Mouse (Mus musculus): ENCODE measurements at regions not wholly inside any gene's neighbourhood (a gene's known extent, or its start where the extent isn't known, plus 50 kb on each side); places are given as distances from the start of the nearest gene placed in this dataset.

DNA sequence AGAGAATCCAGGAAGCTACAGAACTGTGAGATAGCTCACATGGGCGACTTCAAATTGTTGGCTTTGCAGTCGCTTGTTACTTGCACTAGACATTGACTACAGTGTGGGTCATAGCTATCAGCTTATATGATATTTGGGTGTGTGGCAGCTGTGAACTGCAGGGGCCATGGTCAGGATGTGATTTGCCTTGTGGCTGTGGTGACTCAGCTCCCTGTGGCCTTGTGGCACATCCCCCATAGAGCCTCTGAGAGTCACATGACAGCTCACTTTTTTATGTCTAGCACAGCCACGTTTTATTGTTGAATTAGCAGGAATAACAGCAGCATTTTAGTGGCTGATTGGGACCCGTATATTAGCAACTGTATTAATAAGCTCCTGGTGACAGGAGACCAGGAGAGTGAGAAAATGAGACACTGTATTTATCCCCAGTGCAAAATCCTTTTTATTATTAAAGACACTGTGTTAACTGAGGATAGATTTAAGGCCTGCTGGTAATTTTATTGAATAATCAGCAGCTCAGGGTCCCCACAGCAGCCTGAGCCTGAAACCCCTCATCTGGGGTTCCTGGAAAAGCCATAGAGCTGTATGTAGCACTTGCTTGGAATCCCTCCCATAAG, 141.7 kb downstream of the 9530068E07Rik start:
- DNase-seq (ENCODE audit: extremely low read depth, low read depth, low spot score) = no peak

DNA sequence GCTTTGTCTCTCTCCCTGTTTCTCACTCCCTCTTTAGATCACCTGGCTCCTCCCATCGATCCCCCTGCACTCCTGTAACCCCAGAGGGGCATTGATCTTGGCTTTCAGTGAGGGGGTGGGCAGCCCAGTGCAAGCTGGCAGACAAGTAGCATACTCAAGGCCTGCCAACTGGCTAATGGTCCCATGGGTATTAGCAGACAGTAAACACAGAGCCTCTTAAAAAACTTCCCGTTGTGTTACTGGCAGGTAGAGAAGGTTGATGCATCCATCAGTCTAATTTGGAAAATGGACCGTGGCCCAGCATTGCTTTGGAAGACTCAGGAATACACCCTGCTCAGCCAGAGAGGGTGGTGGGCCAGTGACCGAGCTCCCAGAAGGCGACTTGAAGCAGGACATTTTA, 145.0 kb downstream of the 9530068E07Rik start:
- DNase-seq (ENCODE audit: extremely low read depth, low read depth, low spot score) = no peak

DNA sequence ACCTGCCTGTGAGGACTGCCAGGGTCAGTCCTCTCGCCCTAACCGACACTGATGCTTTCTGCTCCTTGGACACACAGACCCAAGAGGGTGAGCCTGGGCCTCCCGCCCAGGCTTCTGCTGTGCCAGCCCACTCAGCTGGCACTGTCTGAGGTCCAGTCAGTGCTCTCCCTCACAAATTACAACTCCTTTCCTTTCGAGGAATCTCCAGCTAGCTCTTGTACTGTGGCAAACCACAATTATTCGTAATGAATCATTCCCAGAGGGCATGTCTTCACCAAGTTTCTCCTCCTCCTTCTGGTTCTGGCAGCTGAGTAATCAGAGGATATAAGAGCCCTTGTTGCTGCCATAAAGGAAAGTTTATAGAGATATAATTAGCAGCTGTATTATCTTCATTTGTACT, 155.2 kb downstream of the 9530068E07Rik start:
- DNase-seq (ENCODE audit: extremely low read depth, low read depth, low spot score) = peak; percentile 13

DNA sequence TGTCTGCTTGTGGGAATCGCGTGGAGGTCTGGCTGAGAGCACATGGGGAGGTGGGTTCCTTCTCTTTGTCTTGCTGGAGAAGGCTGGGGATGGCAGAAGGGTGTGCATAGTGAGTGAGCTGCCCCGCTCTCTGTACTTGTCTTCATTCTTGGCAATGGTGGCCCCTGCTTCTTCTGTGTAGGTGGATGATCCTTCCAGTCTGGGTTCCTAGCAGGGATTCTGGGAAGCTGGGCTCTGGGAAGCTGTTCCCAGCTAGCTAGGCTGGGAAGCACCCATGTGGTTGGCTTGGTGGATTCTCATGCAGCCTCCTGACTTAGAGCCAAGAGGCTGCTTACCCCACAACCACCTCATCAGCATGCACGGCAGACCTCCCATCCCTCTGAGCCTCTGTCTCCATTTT, 156.6 kb downstream of the 9530068E07Rik start:
- no peak for DNase-seq (ENCODE audit: extremely low read depth, low read depth, low spot score)

DNA sequence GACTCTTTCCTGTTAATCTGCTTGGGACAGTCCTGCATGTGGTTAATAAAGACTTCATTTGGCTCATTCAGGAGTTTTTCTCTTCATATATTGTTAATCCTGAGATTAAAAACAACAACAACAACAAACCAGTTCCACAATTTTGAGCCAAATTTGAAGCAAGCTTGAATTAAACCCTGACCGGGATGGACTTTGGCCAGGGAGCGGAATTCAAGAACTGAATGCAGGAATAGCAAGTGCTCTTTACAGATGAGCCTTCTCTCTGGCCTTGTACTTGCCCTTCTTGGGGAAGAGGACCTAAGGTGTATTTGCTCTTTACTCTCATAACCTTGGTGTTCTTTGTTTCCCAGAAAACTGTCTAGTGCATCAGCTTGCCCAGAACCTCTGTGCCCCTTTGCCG, 161.6 kb downstream of the 9530068E07Rik start:
- no peak for DNase-seq (ENCODE audit: extremely low read depth, low read depth, low spot score)

DNA sequence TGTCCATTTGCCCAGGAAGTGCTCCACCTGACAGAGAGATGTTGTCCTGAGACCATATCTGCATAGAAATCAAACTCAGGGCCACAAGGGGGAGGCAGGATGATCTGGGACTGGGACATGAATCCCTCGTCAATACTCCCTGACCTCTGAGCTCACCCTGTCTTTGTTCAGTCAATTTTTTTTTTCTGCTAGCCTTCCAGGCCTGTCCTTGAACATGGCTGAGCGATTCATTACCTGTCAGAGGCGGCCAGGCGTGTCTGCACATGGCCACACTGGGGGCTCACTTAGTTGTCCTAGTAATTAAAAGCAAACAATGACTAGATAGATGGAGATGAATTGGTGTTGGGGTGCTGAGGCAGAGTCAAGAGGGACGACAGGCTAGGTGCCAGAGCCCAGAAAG, 162.6 kb downstream of the 9530068E07Rik start:
- DNase-seq (ENCODE audit: extremely low read depth, low read depth, low spot score) = no peak

DNA sequence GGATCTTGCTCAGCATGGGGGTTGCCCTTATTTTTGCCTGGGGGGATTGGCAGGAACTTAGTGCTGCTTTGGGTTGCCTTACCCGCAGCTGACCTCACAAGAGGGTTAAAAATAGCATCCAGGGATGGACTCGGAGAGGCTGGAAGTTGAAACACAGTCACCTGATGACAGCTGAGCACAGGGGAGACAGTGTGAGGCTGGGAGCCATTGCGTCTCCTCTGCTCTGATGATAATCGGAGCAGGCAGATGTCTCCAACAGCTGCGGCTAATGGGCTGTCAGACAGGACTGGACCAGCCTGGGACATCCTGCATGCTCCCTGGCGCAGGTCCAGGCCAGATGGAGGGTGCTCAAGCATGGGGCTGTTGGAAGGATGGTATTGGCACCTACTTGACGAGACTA, 165.1 kb downstream of the 9530068E07Rik start:
- no peak for DNase-seq (ENCODE audit: extremely low read depth, low read depth, low spot score)

DNA sequence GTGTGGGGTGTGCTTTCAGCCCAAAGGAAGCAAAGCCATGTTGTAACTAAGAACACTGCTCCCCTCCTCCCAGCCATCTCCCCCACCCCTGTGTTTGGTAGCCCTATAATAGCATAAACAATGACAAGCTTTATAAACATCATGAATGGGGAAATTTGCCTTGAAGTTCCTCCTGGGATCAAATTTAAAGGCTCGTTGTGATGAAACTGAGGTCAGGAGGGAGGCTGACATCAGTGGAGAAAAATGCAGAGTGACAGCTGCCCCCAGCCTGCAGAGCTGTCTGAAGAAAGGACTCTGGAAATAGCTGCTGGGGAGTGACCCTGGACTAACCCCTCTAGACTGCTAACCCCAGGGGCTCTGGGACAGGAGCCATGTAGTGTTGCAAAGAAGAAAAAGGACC, 169.2 kb downstream of the 9530068E07Rik start:
- DNase-seq (ENCODE audit: extremely low read depth, low read depth, low spot score) = no peak

DNA sequence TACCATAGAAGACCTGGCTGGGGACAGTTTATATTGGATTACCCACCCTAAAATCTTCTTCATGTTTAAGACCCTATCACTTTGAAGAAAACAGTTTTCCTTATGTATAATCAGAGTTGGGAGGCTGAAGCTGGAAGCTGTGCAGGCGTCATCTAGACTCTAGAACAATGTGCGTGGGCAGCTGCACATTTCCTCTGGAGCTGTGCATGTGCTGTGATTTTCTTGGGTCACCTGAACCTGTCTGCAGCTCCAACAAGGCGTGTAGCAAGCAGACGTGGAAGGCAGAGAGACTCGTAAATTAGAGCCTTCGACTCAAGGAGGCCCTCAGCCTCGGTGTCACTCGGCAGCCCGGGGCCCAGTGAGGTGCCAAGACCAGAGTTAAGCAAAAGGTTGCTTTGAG, 169.8 kb downstream of the 9530068E07Rik start:
- no peak for DNase-seq (ENCODE audit: extremely low read depth, low read depth, low spot score)

DNA sequence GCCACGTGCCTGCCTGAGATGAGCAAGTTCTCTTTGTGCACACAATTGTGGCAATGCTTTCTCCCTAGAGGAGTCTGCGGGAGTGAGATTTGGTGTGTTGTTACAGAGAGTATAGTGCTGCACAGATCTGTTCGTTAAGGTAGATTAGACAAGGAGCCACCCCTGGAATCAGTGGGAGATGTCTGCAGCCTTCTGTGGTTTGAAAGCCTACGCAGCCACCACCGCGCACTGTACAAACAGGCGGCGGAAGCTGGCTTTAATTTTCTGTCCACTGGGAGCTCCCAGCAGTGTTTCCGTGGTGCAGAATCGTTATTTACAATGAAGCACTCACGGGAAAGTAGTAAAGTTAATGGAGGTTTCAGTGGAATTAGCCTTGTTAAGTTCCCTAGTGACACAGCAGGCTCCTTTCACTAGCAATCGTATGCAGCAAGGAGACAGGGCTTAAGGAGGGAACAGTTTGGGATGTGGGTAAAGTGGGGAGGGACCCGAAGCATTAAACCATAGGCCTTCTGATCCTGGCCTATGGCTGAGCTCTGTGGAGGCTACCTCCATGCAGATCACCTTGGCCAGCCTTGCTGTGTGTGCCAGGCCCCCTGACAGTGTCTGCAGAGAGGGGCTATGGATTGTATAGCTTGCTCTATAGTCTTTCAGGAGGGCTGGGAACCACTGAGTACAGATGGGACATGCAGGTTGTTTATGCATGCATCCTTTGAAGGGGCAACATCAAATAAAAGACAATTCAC, 171.9 kb downstream of the 9530068E07Rik start:
- DNase-seq (ENCODE audit: extremely low read depth, low read depth, low spot score) = no peak

DNA sequence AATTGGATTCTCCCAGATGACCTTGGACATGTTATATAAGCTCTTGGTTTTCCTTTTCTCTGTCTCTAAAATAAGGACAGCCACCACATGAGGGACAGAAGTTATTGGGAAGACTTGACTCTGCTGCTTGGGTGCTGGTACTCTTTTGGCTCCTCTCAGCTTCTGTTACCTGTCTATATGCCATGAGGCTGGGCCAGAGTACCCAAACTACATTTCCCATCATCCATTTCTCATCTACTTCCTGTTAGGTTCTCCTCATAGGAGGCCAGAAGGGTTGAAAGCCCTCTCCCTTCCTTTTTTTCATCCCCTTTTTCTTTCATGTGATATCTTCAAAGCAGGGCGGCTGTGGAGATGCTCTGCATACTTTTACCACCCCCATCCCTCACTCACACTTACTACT, 172.6 kb downstream of the 9530068E07Rik start:
- DNase-seq (ENCODE audit: extremely low read depth, low read depth, low spot score) = no peak

DNA sequence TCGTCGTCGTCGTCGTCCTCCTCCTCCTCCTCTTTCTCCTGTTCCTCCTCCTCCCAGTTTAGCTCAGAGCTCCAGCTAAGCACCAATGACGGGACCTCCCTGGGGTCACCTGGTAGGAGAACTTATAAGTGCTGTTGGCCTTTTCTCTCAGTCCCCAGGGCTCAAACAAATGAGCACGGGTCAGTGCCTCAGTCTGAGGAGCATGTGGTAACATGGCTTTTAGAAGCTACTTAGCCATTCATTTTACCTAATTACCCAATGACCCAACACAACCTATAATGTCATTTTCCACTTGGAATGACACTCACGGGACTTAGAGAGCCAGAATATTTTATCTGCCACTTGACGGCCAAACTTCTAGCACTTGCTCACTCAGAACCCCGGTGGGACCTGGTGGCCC, 173.5 kb downstream of the 9530068E07Rik start:
- DNase-seq (ENCODE audit: extremely low read depth, low read depth, low spot score) = no peak

DNA sequence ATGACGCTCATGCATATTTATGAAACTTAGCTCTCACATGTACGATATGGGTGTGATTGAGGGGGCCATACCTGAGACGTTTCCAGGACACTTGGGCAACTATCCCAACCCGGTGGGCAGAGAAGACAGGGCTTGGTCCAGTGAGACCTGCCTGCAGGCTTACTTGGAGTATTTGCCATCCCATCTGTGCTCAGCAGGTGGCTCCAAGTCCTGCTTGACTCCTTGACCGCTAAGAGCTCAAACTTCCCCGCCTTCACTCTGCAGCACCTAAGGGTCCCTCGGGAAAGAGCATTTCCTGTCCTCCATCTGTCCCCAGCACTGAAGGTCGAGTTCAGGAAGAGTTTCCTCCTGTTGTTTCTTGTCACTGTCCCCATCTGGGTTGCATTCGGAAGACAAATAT, 182.2 kb downstream of the 9530068E07Rik start:
- DNase-seq (ENCODE audit: extremely low read depth, low read depth, low spot score) = no peak

DNA sequence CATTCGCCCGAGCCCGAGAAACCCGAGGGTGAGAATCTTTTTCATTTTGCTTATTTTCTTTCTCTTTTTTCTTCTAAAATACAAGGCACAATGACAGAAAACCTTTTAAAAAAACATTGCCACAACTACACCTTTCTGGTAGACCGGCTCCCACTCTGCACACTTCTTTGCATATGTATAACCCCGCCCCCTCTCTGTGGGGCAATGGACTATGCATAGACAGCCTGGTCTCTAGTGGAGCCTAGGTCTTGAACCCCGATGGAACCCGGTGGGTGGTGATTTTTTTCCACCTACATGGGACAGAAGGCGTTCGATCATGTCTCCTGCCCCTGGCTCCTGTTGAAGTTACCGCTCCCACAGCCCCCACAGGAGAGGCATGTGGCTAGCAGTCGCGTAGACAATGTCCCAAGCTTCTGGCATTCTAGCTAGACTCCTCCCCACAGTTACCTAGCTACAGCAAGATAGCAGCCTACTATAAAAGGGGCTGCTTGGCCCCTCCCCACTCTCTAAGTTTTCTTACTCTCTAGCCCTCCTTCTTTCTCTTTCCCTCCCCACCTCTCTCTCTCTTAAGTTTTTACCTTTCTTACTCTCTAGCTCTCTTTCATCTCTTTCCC, 183.6 kb downstream of the 9530068E07Rik start:
- DNase-seq (ENCODE audit: extremely low read depth, low read depth, low spot score) = no peak

DNA sequence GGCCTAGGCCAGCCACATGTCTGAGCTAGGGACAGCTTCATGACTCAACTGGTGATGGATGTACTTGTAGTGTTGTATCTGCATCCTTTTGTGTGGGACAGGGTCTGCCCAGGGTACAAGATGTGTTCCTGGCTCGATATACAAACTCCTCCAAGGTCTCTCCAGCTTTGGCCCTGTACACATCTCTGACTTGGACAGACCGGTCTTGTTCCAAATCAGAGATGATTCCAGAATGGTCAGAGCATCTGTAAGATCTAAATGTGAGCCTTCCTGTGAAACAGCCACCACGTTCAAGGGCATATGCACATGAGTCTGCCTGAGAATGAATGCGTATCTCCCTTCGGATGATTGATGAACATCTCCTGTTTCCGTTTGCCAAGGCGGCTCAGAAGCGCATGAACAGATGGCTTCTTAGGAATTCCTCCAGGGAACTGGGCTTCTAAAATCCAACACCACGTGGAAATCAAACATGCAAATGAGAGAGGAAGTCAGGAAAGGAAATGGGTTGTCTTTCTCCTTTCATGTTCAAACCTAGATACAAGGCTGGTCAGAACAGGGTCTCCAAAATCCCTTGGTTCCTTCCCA, 172.7 kb upstream of the Fstl4 start:
- DNase-seq (ENCODE audit: extremely low read depth, low read depth, low spot score) = no peak

DNA sequence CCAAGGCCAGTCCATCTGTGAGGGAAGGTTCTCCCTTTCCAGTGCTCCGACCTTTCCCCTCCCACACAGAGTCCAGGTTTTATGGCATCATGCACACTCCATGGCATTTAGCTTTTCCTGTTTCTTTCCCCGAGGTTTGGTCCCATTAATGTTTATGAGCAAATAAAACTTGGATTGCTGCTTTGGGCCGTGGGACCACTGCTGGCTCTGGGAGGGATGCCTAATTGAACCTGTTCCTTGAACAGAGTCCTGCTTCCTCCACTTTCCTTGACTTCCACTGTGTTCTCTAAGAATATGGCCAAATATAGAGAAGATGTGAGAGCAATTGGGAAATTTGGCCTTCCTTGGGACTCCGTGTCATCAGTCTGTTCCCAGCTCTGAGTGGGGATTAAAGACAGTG, 170.3 kb upstream of the Fstl4 start:
- no peak for DNase-seq (ENCODE audit: extremely low read depth, low read depth, low spot score)

DNA sequence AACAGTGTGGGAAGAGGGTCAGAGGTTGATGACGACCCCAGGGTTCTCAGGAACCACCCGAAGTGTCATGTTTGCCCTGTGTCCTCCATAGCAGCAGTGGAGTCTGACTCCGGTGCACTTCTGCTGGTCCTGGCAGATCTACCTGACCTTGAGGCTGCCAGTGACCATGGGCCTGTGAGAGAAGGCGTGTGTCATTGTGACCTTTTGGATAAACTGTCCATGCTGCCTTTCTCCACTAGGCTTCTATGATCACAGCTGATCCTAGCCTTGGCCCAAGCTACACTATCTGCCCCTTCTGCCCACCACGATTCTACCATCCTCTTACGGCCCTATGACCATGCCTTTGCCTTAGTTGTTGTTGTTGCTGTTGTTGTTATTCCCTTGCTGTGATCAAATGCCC, 163.2 kb upstream of the Fstl4 start:
- DNase-seq (ENCODE audit: extremely low read depth, low read depth, low spot score) = no peak

DNA sequence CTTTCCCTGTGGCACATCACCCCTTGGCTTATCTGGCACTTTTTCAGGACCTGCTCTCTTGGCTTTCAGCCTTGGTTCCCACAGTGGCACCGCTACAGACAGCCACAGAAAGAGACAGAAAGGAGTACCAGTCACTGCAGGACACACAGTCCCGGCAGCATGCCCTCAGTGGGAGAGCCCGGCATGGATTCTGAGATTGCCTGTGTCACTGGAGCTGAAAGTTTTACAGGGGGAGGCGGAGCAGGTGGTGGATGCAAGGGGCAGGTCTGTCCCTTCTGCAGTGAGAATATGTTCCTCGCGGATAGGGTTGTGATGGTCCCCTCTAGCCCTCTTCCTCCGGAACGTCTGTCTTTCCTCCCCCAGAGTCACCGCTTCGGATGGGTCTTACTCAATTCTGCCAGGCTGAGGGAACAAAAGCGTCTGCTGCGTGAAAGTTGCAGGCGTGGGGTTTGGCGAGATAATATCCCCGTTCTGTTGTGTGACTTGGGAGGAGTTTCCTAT, 162.3 kb upstream of the Fstl4 start:
- no peak for DNase-seq (ENCODE audit: extremely low read depth, low read depth, low spot score)

DNA sequence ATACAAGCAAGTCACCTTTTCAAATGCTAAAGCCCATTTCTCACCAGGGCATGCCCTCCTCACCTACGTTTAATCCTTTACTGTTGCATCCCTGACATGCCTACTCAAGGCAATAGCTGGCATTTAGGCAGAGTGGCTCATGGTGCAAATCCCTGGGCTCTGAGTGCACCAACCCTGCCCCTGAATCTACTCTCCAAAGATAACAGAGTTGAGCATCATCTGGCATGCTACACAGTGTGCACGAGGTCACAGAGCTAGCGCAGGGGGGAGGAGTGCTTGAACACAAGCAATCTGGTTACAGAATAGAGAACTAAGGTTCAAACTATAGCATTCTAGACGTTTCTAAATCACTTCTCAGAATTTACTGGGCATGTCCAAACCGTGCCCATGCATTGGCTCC, 161.6 kb upstream of the Fstl4 start:
- DNase-seq (ENCODE audit: extremely low read depth, low read depth, low spot score) = peak; percentile 93

DNA sequence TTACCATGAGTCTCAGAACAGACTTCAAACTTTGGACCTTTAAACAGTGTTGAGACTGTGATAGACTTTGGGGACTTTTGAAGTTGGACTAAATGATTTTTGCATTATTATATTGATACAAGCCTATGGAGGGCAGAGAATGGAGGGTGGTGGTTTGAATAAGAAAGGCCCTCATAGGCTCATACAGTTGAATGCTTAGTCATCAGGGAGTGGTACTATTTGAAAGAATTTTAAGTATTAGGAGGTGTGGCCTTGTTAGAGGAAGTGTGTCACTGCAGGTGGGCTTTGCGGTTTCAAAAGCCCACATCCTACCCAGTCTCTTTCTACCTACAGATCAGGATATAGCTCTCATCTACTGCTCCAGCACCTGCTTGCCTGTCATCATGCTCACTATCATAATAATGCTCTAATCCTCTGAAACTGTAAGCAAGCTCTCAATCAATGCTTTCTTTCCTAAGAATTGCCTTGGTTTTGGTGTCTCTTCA, 153.7 kb upstream of the Fstl4 start:
- DNase-seq (ENCODE audit: extremely low read depth, low read depth, low spot score) = no peak

DNA sequence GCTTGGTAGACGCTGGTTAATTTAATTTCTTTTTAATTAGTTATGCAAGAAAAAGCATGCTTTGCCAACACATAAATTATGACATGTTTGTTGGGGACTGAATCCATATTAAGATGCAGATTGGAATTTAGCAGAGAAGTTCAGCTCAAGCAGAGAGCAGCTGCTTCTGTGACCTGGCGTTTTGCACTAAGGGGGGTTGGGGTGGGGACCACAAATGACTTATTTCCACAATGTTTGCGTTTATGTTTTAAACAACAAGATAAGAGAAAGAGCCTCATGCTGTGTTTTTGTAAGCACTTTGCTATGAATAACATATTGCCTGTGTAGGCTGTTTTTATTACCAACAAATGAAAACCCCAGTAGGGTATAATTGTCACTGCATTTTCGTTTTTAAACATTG, 148.8 kb upstream of the Fstl4 start:
- DNase-seq (ENCODE audit: extremely low read depth, low read depth, low spot score) = no peak

DNA sequence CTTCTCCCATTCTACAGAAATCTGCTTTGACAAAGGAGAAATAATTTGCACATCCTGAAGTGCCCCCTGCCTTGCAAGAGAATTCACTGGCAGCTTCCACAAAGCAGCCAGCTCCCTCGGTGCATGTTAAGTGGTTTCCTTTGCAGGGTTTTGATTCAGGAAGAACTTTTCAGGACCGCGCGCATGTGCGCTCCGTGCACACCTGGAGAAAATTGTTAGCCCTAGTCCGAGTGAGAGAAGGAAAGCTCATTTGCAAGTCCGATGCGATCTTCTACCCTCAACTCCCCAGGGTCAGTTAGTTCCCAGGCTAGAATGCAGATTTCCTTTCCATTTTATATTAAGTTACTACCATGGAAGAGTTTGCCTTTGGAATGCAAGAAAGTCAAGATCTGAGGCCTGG, 145.8 kb upstream of the Fstl4 start:
- no peak for DNase-seq (ENCODE audit: extremely low read depth, low read depth, low spot score)
